Mouse (Mus musculus) heart, embryonic 16.5 days (tissue): ENCODE measurements at regions not wholly inside any gene's neighbourhood (a gene's known extent, or its start where the extent isn't known, plus 50 kb on each side); places are given as distances from the start of the nearest gene placed in this dataset.

Experiments
- ATAC-seq: fragments of 200-750 bp; cut with Nextera tagmentation; replicated peaks from 2 replicates; pipeline ENCODE4 v1.8.0; 2017; ENCODE audit warnings: moderate number of reproducible peaks; ENCODE audit not compliant: insufficient read depth, low FRiP score; ENCODE audit errors: extremely low read depth
- H3K27ac ChIP-seq: fragments of 300-500 bp; sonication (generic); 2 replicates; pipeline ENCODE4 v1.5.1; 2014; ENCODE audit warnings: mild to moderate bottlenecking, low read length, control low read depth, moderate library complexity
- H3K27me3 ChIP-seq: fragments of 300-500 bp; sonication (generic); 2 replicates; pipeline ENCODE4 v1.6.1; 2014; ENCODE audit warnings: low read length, mixed read lengths; ENCODE audit not compliant: control insufficient read depth, insufficient read depth
- H3K36me3 ChIP-seq: fragments of 300-500 bp; sonication (generic); 2 replicates; pipeline ENCODE4 v1.6.1; 2014; ENCODE audit not compliant: control insufficient read depth, insufficient read depth
- H3K4me1 ChIP-seq: fragments of 300-500 bp; sonication (generic); 2 replicates; pipeline ENCODE4 v1.6.1; 2014; ENCODE audit warnings: low read length, mixed read lengths; ENCODE audit not compliant: control insufficient read depth, insufficient read depth
- H3K4me2 ChIP-seq: fragments of 300-500 bp; sonication (generic); 2 replicates; pipeline ENCODE4 v1.6.1; 2014; ENCODE audit warnings: low read depth, mild to moderate bottlenecking, control low read depth, low read length
- H3K4me3 ChIP-seq: fragments of 300-500 bp; sonication (generic); 2 replicates; pipeline ENCODE4 v1.5.1; 2014; ENCODE audit warnings: mild to moderate bottlenecking, control low read depth, low read length
- H3K9ac ChIP-seq: fragments of 300-500 bp; sonication (generic); 2 replicates; pipeline ENCODE4 v1.6.1; 2014; ENCODE audit warnings: low read length, control low read depth
- H3K9me3 ChIP-seq: fragments of 300-500 bp; sonication (generic); replicated peaks from 2 replicates; pipeline ENCODE4 v1.6.1; 2016; ENCODE audit warnings: low read length; ENCODE audit not compliant: control insufficient read depth
- WGBS: fragments of 180-500 bp; shearing (Covaris S2); extraction: QIAGEN DNeasy Blood & Tissue Kit; methylation state at CpG from one replicate; pipeline ENCODE4 v1.1.7; 2014; 5-methylcytosine and 5-hydroxymethylcytosine counted together

- H3K4me1 ChIP-seq = no peaks in the 10 kb centered on the region
- H3K9me3 ChIP-seq = no peaks in the 10 kb centered on the region
- no peak for ATAC-seq
- H3K4me2 ChIP-seq = no peak overlapping the region
- WGBS = 49% methylated on average over 2 of the region's 2 CpGs
- H3K36me3 ChIP-seq = no peaks in the 10 kb centered on the region
- H3K27me3 ChIP-seq = no peaks in the 10 kb centered on the region
- H3K9ac ChIP-seq = no peak overlapping the region
- no peak overlapping the region for H3K4me3 ChIP-seq
- no peak overlapping the region for H3K27ac ChIP-seq
Measured at GRCm38 (mm10) chr4:125897707-125898106, 126.6 kb upstream of the Csf3r start.

DNA sequence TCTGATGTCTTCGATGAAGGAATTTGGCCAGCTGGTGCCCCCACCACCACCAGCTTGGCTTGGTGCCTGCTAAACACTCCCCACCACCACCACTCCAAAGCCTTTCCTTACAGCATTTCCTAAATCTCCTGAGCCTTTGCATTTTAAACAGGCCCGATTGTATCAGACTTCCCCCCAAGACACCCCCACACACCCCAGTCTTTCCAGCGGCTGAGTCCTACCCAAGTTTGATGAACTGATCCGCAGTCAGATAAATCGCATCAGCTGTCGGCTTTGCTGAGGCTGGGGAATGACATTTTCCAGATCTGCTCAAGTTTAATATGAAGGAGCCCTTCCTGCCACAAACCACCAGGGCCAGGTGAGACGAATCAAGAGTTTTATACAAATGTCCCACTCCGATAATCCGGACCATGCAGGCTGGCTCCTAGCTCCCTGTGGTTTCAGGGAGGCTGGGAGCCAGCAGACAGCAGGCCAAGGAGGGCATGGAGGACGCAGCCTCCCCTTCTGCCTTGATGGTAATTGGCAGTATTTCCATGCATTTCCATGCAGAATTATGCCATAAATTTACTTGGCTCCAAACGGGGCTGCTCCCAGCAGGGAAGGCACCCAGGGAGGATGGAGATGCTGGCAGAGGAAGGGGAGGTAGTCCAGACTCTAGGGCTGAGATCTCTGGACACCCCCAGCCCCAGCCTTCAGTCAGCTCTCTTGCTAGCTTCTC, 125.6 kb upstream of the Csf3r start:
- Histone ChIP-seq H3K27ac (no peak overlapping the region), H3K36me3 (no peaks in the 10 kb centered on the region), H3K27me3 (no peaks in the 10 kb centered on the region), H3K4me2 (no peak overlapping the region), H3K9ac (no peak overlapping the region), H3K4me3 (no peak overlapping the region), H3K4me1 (no peaks in the 10 kb centered on the region), H3K9me3 (no peaks in the 10 kb centered on the region)
- WGBS = 47% methylated on average over 11 of the region's 11 CpGs
- ATAC-seq = no peak

GRCm38 (mm10) chr4:125901546-125902276, 122.6 kb upstream of the Csf3r start:
- H3K27me3 ChIP-seq = no peaks in the 10 kb centered on the region
- H3K9ac ChIP-seq = no peak overlapping the region
- H3K27ac ChIP-seq = no peak overlapping the region
- ATAC-seq = no peak
- H3K4me3 ChIP-seq = no peak overlapping the region
- no peaks in the 10 kb centered on the region for H3K4me1 ChIP-seq
- no peaks in the 10 kb centered on the region for H3K36me3 ChIP-seq
- WGBS = 65% methylated on average over 10 of the region's 10 CpGs
- H3K4me2 ChIP-seq = no peak overlapping the region
- H3K9me3 ChIP-seq = no peaks in the 10 kb centered on the region

DNA sequence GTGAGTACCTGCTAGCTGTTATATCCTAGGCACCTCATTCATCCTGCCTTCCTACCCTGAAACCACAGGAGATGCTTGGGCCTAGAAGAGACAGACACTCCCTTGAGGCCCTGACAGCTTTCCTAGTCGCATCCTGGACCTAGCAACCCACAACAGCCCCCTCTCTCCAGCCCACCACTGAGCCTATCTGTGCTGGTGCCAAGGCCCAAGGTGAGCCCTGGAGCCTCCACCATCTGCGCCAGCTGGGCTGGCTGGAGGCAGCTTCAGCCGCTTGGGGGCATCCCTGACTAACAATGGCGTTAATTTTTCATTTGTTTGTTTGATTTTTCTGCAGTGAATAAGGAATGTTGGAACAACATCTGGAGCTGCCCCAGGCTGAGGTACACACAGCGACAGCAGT, 118.1 kb upstream of the Csf3r start:
- Histone ChIP-seq H3K4me3 (no peak overlapping the region), H3K4me2 (no peak overlapping the region), H3K9me3 (no peaks in the 10 kb centered on the region), H3K36me3 (no peaks in the 10 kb centered on the region), H3K27ac (no peak overlapping the region), H3K27me3 (peaks cover 9% of the 10 kb centered on the region), H3K9ac (no peak overlapping the region), H3K4me1 (no peaks in the 10 kb centered on the region)
- 74% methylated on average over 5 of the region's 5 CpGs for WGBS
- ATAC-seq = no peak

- H3K4me3 ChIP-seq = no peak overlapping the region
- no peaks in the 10 kb centered on the region for H3K9me3 ChIP-seq
- H3K4me2 ChIP-seq = no peak overlapping the region
- H3K36me3 ChIP-seq = no peaks in the 10 kb centered on the region
- H3K9ac ChIP-seq = no peak overlapping the region
- 83% methylated on average over 8 of the region's 8 CpGs for WGBS
- H3K27me3 ChIP-seq = peaks cover 26% of the 10 kb centered on the region
- no peaks in the 10 kb centered on the region for H3K4me1 ChIP-seq
- ATAC-seq = no peak
- H3K27ac ChIP-seq = no peak overlapping the region
Measured at GRCm38 (mm10) chr4:125908901-125909300, 115.4 kb upstream of the Csf3r start.

DNA sequence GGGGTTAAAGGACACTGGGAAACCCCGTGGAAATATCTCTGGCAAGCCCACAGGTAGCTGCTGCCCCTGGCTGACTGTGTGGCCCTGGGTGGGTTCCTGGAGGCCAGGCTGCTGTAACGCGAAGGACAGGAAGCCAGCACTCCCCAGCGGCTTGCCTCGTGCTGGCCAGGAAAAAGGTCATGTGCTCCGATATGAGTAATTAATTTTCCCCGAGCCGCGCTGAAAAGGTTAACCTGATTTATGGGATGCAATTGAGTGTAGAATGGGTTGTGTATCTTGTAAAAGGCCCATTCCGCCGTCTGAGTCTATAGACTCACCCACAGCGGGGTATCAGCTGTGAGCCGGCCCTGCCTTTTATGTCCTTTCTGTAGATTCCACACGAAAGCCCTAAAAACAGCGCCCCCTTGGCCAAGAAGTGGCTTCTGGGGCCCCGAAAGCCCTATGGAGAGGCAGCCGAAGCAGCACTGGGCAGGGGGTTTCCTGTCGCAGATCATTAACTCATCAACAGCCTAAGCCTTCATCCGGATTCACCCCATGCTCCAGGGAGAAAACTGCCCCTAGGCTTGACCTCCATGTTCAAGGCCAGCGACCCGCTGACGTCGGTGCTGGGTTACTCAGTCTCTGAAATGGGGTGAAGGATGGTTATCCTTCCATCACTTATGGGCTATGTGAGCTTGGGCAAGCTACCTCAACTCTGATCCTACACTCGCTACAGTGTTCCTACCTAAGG, 112.6 kb upstream of the Csf3r start:
- WGBS = 22% methylated on average over 24 of the region's 24 CpGs
- ATAC-seq = no peak
- no peaks in the 10 kb centered on the region for H3K4me1 ChIP-seq
- no peak overlapping the region for H3K9ac ChIP-seq
- H3K4me3 ChIP-seq = no peak overlapping the region
- H3K27ac ChIP-seq = no peak overlapping the region
- H3K36me3 ChIP-seq = no peaks in the 10 kb centered on the region
- no peaks in the 10 kb centered on the region for H3K9me3 ChIP-seq
- H3K4me2 ChIP-seq = no peak overlapping the region
- peaks cover 26% of the 10 kb centered on the region for H3K27me3 ChIP-seq

- H3K4me1 ChIP-seq = no peaks in the 10 kb centered on the region
- no peaks in the 10 kb centered on the region for H3K9me3 ChIP-seq
- no peak for ATAC-seq
- H3K36me3 ChIP-seq = no peaks in the 10 kb centered on the region
- no peak overlapping the region for H3K4me3 ChIP-seq
- no peak overlapping the region for H3K9ac ChIP-seq
- peaks cover 26% of the 10 kb centered on the region for H3K27me3 ChIP-seq
- WGBS = 25% methylated on average over 8 of the region's 8 CpGs
- H3K27ac ChIP-seq = no peak overlapping the region
- H3K4me2 ChIP-seq = no peak overlapping the region
Measured at GRCm38 (mm10) chr4:125912444-125913049, 111.8 kb upstream of the Csf3r start.

GRCm38 (mm10) chr4:125915166-125915565, 109.2 kb upstream of the Csf3r start:
- Histone ChIP-seq H3K27ac (no peak overlapping the region), H3K9me3 (no peaks in the 10 kb centered on the region), H3K4me2 (no peak overlapping the region), H3K36me3 (no peaks in the 10 kb centered on the region), H3K27me3 (peaks cover 23% of the 10 kb centered on the region), H3K4me1 (no peaks in the 10 kb centered on the region), H3K4me3 (no peak overlapping the region), H3K9ac (no peak overlapping the region)
- ATAC-seq = no peak
- 40% methylated on average over 8 of the region's 8 CpGs for WGBS

GRCm38 (mm10) chr4:125917210-125917609, 107.1 kb upstream of the Csf3r start:
- no peaks in the 10 kb centered on the region for H3K36me3 ChIP-seq
- H3K4me2 ChIP-seq = no peak overlapping the region
- ATAC-seq = no peak
- H3K4me1 ChIP-seq = no peaks in the 10 kb centered on the region
- 59% methylated on average over 6 of the region's 6 CpGs for WGBS
- H3K27ac ChIP-seq = no peak overlapping the region
- no peak overlapping the region for H3K4me3 ChIP-seq
- no peaks in the 10 kb centered on the region for H3K9me3 ChIP-seq
- no peak overlapping the region for H3K9ac ChIP-seq
- H3K27me3 ChIP-seq = peaks cover 11% of the 10 kb centered on the region
